Mouse (Mus musculus) thymus, adult 2 months (tissue): Measurements from ENCODE around the gene Oscp1. TPM values are rescaled to one million over a fixed set of nuclear protein-coding genes. Genes with fewer than 3 reads are reported as not detected.
"Not testable (repeated sequence)": the region's sequence is repeated elsewhere in the genome, so short reads cannot be mapped to it uniquely, and the experiment has no call there.

Experiments used
- DNase-seq: peaks from one replicate; pipeline ENCODE4 v3.0.0; 2021
- H3K27ac ChIP-seq: fragments of 200-500 bp; 2 replicates; pipeline ENCODE4 v1.5.1; 2012; ENCODE audit warnings: low read length, control low read depth; ENCODE audit not compliant: control insufficient read depth, insufficient read depth
- H3K27me3 ChIP-seq: fragments of 200-500 bp; 2 replicates; pipeline ENCODE4 v1.6.1; 2012; ENCODE audit warnings: mild to moderate bottlenecking, low read length, moderate library complexity, mixed read lengths; ENCODE audit not compliant: control insufficient read depth, insufficient read depth
- H3K36me3 ChIP-seq: fragments of 200-500 bp; 2 replicates; pipeline ENCODE4 v1.6.1; 2012; ENCODE audit warnings: mild to moderate bottlenecking, low read length, moderate library complexity; ENCODE audit not compliant: control insufficient read depth, insufficient read depth
- H3K4me1 ChIP-seq: fragments of 200-500 bp; replicated peaks from 2 replicates; pipeline ENCODE4 v1.6.1; 2012; ENCODE audit warnings: low read length; ENCODE audit not compliant: control insufficient read depth, insufficient read depth
- H3K4me3 ChIP-seq: fragments of 200-500 bp; 2 replicates; pipeline ENCODE4 v1.5.1; 2012; ENCODE audit warnings: mild to moderate bottlenecking, low read length, control low read depth, moderate library complexity; ENCODE audit not compliant: control insufficient read depth, insufficient read depth
- CTCF ChIP-seq: fragments of 200-500 bp; IDR thresholded peaks from 2 replicates; pipeline ENCODE4 v1.5.1; 2012; ENCODE audit warnings: mild to moderate bottlenecking, control low read depth, low read length, moderate library complexity, borderline replicate concordance; ENCODE audit not compliant: control insufficient read depth, poor library complexity, insufficient read depth; ENCODE audit errors: extremely low read depth
- POLR2A ChIP-seq: fragments of 200-500 bp; IDR thresholded peaks from 2 replicates; pipeline ENCODE4 v1.6.1; 2012; ENCODE audit warnings: mild to moderate bottlenecking, low read length, control low read depth, moderate library complexity; ENCODE audit not compliant: control insufficient read depth, poor library complexity, insufficient read depth; ENCODE audit errors: extremely low read depth
- WGBS: fragments of 180-500 bp; shearing (Covaris S2); methylation state at CpG from one replicate; pipeline ENCODE4 v1.1.7; 2018; 5-methylcytosine and 5-hydroxymethylcytosine counted together
- polyA plus RNA-seq: library from polyadenylated mRNA; depleted of rRNA; stranded (reverse); fragments of >200 nt; gene quantifications from 2 replicates; pipeline ENCODE4 v1.2.3, GENCODE M21; 2012

Oscp1 gene
- polyA plus RNA-seq, 1 experiment, result 1.1 TPM

- H3K4me3 ChIP-seq, result no peak overlapping the region
- 98% methylated on average over 1 of the region's 1 CpGs for WGBS
These were observed 23.2 kb downstream of the Oscp1 start for GRCm38 (mm10) chr4:126081601-126082000.

GRCm38 (mm10) chr4:126083021-126083420 lies 24.7 kb downstream of the Oscp1 start:
- Histone ChIP-seq H3K27ac (no peak overlapping the region), H3K4me3 (no peak overlapping the region), H3K36me3 (no peaks in the 10 kb centered on the region), H3K4me1 (no peaks in the 10 kb centered on the region), H3K27me3 (no peaks in the 10 kb centered on the region)
- 78% methylated on average over 9 of the region's 9 CpGs for WGBS
- TF ChIP-seq CTCF (no peak), POLR2A (no peak)
- no peak for DNase-seq

More at GRCm38 (mm10) chr4:126081601-126082000, 23.2 kb downstream of the Oscp1 start:
- H3K27ac ChIP-seq, result no peak overlapping the region
- no peaks in the 10 kb centered on the region for H3K4me1 ChIP-seq
- no peak for DNase-seq
- no peaks in the 10 kb centered on the region for H3K36me3 ChIP-seq
- TF ChIP-seq POLR2A (no peak), CTCF (no peak)
- no peaks in the 10 kb centered on the region for H3K27me3 ChIP-seq

- H3K36me3 ChIP-seq, result no peaks in the 10 kb centered on the region
- no peak overlapping the region for H3K27ac ChIP-seq
- 91% methylated on average over 8 of the region's 8 CpGs for WGBS
- peaks cover 3% of the 10 kb centered on the region for H3K4me1 ChIP-seq
- TF ChIP-seq CTCF (no peak), POLR2A (no peak)
- no peak overlapping the region for H3K4me3 ChIP-seq
- DNase-seq, result no peak
- H3K27me3 ChIP-seq, result no peaks in the 10 kb centered on the region
These were observed 26.0 kb downstream of the Oscp1 start for GRCm38 (mm10) chr4:126084382-126084781.

- peak; percentile 78 for DNase-seq
- H3K27me3 ChIP-seq, result no peaks in the 10 kb centered on the region
- H3K27ac ChIP-seq, result no peak overlapping the region
- TF ChIP-seq POLR2A (no peak), CTCF (peak; percentile 75; the same call in 1 of the 2 replicates)
- no peak overlapping the region for H3K4me3 ChIP-seq
- H3K36me3 ChIP-seq, result no peaks in the 10 kb centered on the region
- 18% methylated on average over 7 of the region's 7 CpGs for WGBS
- H3K4me1 ChIP-seq, result peaks cover 17% of the 10 kb centered on the region
These were observed 27.7 kb downstream of the Oscp1 start for GRCm38 (mm10) chr4:126085996-126086576.

GRCm38 (mm10) chr4:126090101-126090847 lies 31.9 kb downstream of the Oscp1 start:
- H3K4me1 ChIP-seq, result peaks cover 20% of the 10 kb centered on the region
- no peaks in the 10 kb centered on the region for H3K36me3 ChIP-seq
- TF ChIP-seq POLR2A (0 out of 2 replicates have a peak, but pooled peaks have one; percentile 21), CTCF (no peak)
- no peaks in the 10 kb centered on the region for H3K27me3 ChIP-seq
- peak overlapping the region; percentile 91 for H3K27ac ChIP-seq
- peak; percentile 58 for DNase-seq
- WGBS, result 8% methylated on average over 7 of the region's 7 CpGs
- no peak overlapping the region for H3K4me3 ChIP-seq

GRCm38 (mm10) chr4:126090848-126091124 lies 32.4 kb downstream of the Oscp1 start:
- Histone ChIP-seq H3K4me1 (peaks cover 20% of the 10 kb centered on the region), H3K36me3 (no peaks in the 10 kb centered on the region), H3K27ac (peak overlapping the region; percentile 91), H3K4me3 (no peak overlapping the region), H3K27me3 (no peaks in the 10 kb centered on the region)
- DNase-seq, result no peak
- TF ChIP-seq POLR2A (no peak), CTCF (no peak)
- WGBS, result 67% methylated on average over 4 of the region's 4 CpGs

- TF ChIP-seq POLR2A (no peak), CTCF (no peak)
- no peak for DNase-seq
- H3K4me1 ChIP-seq, result peaks cover 22% of the 10 kb centered on the region
- no peak overlapping the region for H3K27ac ChIP-seq
- H3K27me3 ChIP-seq, result no peaks in the 10 kb centered on the region
- WGBS, result 89% methylated on average over 8 of the region's 8 CpGs
- no peaks in the 10 kb centered on the region for H3K36me3 ChIP-seq
- H3K4me3 ChIP-seq, result no peak overlapping the region
These were observed 33.5 kb downstream of the Oscp1 start for GRCm38 (mm10) chr4:126091873-126092272.

GRCm38 (mm10) chr4:126095622-126096430 lies 37.5 kb downstream of the Oscp1 start:
- peaks cover 14% of the 10 kb centered on the region for H3K4me1 ChIP-seq

More at GRCm38 (mm10) chr4:126095622-126096430, 37.5 kb downstream of the Oscp1 start:
- H3K27ac ChIP-seq, DNase-seq, H3K36me3 ChIP-seq, H3K27me3 ChIP-seq, H3K4me3 ChIP-seq: not testable (repeated sequence)
- WGBS, result 52% methylated on average over 14 of the region's 14 CpGs
